Mouse (Mus musculus) hindbrain, embryonic 13.5 days (tissue): ENCODE data around the gene Hist1h1c. TPM values are rescaled to one million over a fixed set of nuclear protein-coding genes. Genes with fewer than 3 reads are reported as not detected.
A peak's percentile ranks its signal among the peaks of the same experiment; 100 is the strongest.
"Not testable (repeated sequence)": the region's sequence is repeated elsewhere in the genome, so short reads cannot be mapped to it uniquely, and the experiment has no call there.

ENCODE experiments used
- ATAC-seq: fragments of 200-750 bp; cut with Nextera tagmentation; 2 replicates; pipeline ENCODE4 v1.8.0; 2017; ENCODE audit warnings: moderate TSS enrichment; ENCODE audit not compliant: low FRiP score
- H3K27ac ChIP-seq: fragments of 300-500 bp; sonication (generic); 2 replicates; pipeline ENCODE4 v1.5.1; 2015; ENCODE audit warnings: inconsistent platforms, mild to moderate bottlenecking, moderate library complexity
- H3K27me3 ChIP-seq: fragments of 300-500 bp; sonication (generic); 2 replicates; pipeline ENCODE4 v1.6.1; 2015; ENCODE audit warnings: mild to moderate bottlenecking, inconsistent platforms
- H3K36me3 ChIP-seq: fragments of 300-500 bp; sonication (generic); 2 replicates; pipeline ENCODE4 v1.6.1; 2015; ENCODE audit warnings: mild to moderate bottlenecking, inconsistent platforms
- H3K4me1 ChIP-seq: fragments of 300-500 bp; sonication (generic); replicated peaks from 2 replicates; pipeline ENCODE4 v1.6.1; 2015; ENCODE audit warnings: inconsistent platforms
- H3K4me2 ChIP-seq: fragments of 300-500 bp; sonication (generic); 2 replicates; pipeline ENCODE4 v1.6.1; 2015; ENCODE audit warnings: inconsistent platforms, mild to moderate bottlenecking, moderate library complexity
- H3K4me3 ChIP-seq: fragments of 300-500 bp; sonication (generic); 2 replicates; pipeline ENCODE4 v1.5.1; 2015; ENCODE audit warnings: mild to moderate bottlenecking, inconsistent platforms
- H3K9ac ChIP-seq: fragments of 300-500 bp; sonication (generic); 2 replicates; pipeline ENCODE4 v1.6.1; 2015; ENCODE audit warnings: mild to moderate bottlenecking, inconsistent platforms
- H3K9me3 ChIP-seq: fragments of 300-500 bp; sonication (generic); 2 replicates; pipeline ENCODE4 v1.6.1; 2016; ENCODE audit warnings: inconsistent platforms
- WGBS: fragments of 180-500 bp; shearing (Covaris S2); methylation state at CpG from one replicate; pipeline ENCODE4 v1.1.7; 2015; 5-methylcytosine and 5-hydroxymethylcytosine counted together
- polyA plus RNA-seq: library from polyadenylated mRNA; unstranded; fragments of >200 nt; fragmentation: Nextera tagmentation; extraction: Ambion mirVana; gene quantifications from 2 replicates; pipeline ENCODE4 v1.2.1, GENCODE M21; 2015

Hist1h1c gene
- polyA plus RNA-seq, 1 experiment from 2014 or later = 9.7 TPM

- H3K9me3 ChIP-seq = no peaks in the 10 kb centered on the region
- peak; percentile 33; the same call in 1 of the 2 replicates for ATAC-seq
- peak overlapping the region; percentile 94 for H3K4me2 ChIP-seq
- H3K4me3 ChIP-seq = peak overlapping the region; percentile 53
- H3K27me3 ChIP-seq = no peaks in the 10 kb centered on the region
- 2% methylated on average over 22 of the region's 27 CpGs for WGBS
- H3K27ac ChIP-seq = peak overlapping the region; percentile 89
- H3K4me1 ChIP-seq = peaks cover 33% of the 10 kb centered on the region
- H3K9ac ChIP-seq = peak overlapping the region; percentile 71
- no peaks in the 10 kb centered on the region for H3K36me3 ChIP-seq
Measured at GRCm38 (mm10) chr13:23760240-23760971, 21.8 kb downstream of the Hist1h1c start.

DNA sequence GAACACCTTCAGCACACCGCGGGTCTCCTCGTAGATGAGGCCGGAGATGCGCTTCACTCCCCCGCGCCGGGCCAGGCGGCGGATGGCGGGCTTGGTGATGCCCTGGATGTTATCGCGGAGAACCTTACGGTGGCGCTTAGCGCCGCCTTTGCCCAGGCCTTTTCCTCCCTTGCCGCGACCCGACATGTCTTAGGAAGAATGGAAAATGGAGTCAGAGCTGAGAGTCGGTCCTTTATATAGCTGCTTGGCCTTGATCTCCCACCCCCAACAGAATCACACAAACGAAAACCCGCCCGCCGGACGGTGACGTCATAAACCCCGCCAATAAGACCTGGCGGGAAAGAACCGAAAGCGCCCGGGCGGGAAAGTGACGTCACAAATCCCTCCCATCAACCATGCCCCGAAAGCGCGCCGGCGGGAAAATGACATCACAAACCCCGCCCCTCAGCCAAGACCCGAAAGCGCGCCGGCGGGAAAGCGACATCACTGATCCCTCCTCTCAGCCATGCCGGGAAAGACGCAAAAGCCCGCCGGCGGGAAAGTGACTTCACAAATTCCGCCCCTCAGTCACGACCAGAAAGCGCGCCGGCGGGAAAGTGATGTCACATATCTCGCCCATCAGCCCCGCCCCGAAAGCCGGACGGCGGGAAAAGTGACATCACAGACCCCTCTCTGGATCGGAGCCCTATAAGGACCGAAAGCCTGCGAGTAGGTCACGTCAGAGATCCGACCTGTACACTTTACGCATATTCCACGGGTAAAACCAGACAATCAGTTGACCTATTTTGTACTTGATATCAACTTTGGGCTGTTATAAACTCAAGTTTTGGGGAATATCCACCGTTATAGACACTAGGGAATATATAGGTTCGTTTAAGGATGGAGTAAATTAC is 22.6 kb downstream of the Hist1h1c start, which contains the start of gene Hist1h4a:
Gene Hist1h4a, minus strand, starts transcription at position 259 of the 893 bp plus-strand sequence.
- WGBS = 0% methylated on average over 69 of the region's 72 CpGs

DNA sequence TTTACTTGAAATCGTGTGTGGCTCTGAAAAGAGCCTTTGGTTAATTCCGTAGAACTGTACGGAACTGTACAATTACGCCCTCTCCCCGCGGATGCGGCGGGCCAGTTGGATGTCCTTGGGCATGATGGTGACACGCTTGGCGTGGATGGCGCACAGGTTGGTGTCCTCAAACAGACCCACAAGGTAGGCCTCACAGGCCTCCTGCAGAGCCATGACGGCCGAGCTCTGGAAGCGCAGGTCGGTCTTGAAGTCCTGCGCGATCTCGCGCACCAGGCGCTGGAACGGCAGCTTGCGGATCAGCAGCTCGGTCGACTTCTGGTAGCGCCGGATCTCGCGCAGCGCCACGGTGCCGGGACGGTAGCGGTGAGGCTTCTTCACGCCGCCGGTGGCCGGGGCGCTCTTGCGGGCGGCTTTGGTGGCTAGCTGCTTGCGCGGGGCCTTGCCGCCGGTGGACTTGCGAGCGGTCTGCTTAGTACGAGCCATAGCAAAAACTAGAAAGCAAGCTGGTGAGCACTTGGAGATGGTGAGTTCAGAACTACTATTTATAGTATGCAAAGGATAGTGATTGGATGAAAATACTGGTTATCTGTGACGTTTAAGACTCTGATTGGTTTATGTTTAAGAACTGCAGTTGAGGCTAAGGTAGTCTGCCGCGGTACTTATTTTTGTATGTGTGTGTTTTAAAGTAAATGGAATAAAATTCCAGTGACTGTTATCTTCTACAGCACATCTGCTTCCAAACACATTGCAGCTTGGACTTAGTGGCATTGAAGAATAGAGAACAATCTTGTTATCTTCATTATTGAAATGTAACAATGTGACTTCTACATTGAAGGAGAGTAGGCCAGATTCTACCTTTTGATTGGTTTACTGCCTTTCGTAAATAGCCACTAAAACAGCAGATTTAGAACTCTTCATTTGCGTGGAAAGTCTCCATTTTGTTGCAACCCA is 23.5 kb downstream of the Hist1h1c start, which contains the start of gene Hist1h3a:
Gene Hist1h3a, minus strand, starts transcription at position 516 of the 951 bp plus-strand sequence.
- H3K9ac ChIP-seq = peak within 1 kb of the TSS; percentile 62
- H3K4me2 ChIP-seq = peak within 1 kb of the TSS; percentile 94
- H3K4me3 ChIP-seq = peak within 1 kb of the TSS; percentile 53
- peak; percentile 76 for ATAC-seq
- H3K36me3 ChIP-seq, H3K27me3 ChIP-seq, H3K9me3 ChIP-seq: not testable (repeated sequence)
- H3K27ac ChIP-seq = peak within 1 kb of the TSS; percentile 89
- peaks cover 33% of the 10 kb centered on the region for H3K4me1 ChIP-seq
- WGBS = under 1% methylated on average over 27 of the region's 52 CpGs

More for the DNA sequence above, 22.6 kb downstream of the Hist1h1c start, which contains the start of gene Hist1h4a:
- H3K36me3 ChIP-seq = no peaks in the 10 kb centered on the region
- peak within 1 kb of the TSS; percentile 71 for H3K9ac ChIP-seq
- H3K4me3 ChIP-seq = peak within 1 kb of the TSS; percentile 53
- peak within 1 kb of the TSS; percentile 94 for H3K4me2 ChIP-seq
- peaks cover 33% of the 10 kb centered on the region for H3K4me1 ChIP-seq
- H3K9me3 ChIP-seq = no peaks in the 10 kb centered on the region
- peak; percentile 84 for ATAC-seq
- H3K27me3 ChIP-seq = no peaks in the 10 kb centered on the region
- peak within 1 kb of the TSS; percentile 89 for H3K27ac ChIP-seq

DNA sequence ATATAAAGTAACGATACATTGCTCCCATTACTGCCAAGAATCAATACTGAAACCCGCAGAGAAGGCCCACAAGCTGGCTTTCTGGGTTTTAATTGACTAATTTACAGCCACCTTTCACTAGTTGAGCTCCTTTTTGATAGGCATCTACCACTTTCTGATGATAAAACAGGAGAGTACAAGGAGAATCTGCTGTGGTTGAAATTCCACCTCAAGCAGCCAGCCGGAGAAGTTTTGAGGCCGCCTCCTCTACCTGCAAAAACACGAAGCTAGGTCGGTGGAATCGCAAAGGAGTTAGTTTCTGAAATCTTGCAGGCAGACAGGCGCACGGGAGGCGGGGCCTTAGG is 24.6 kb downstream of the Hist1h1c start:
- 0% methylated on average over 10 of the region's 10 CpGs for whole genome bisulfite sequencing
- no peak overlapping the region; the same call in 1 of the 2 replicates for H3K9ac ChIP-seq
- H3K4me2 ChIP-seq = peak overlapping the region; percentile 94
- no peaks in the 10 kb centered on the region for H3K9me3 ChIP-seq
- peak overlapping the region; percentile 89 for H3K27ac ChIP-seq
- H3K27me3 ChIP-seq = no peaks in the 10 kb centered on the region
- H3K4me3 ChIP-seq = peak overlapping the region; percentile 53
- H3K4me1 ChIP-seq = peaks cover 28% of the 10 kb centered on the region
- no peaks in the 10 kb centered on the region for H3K36me3 ChIP-seq
- ATAC-seq = no peak

DNA sequence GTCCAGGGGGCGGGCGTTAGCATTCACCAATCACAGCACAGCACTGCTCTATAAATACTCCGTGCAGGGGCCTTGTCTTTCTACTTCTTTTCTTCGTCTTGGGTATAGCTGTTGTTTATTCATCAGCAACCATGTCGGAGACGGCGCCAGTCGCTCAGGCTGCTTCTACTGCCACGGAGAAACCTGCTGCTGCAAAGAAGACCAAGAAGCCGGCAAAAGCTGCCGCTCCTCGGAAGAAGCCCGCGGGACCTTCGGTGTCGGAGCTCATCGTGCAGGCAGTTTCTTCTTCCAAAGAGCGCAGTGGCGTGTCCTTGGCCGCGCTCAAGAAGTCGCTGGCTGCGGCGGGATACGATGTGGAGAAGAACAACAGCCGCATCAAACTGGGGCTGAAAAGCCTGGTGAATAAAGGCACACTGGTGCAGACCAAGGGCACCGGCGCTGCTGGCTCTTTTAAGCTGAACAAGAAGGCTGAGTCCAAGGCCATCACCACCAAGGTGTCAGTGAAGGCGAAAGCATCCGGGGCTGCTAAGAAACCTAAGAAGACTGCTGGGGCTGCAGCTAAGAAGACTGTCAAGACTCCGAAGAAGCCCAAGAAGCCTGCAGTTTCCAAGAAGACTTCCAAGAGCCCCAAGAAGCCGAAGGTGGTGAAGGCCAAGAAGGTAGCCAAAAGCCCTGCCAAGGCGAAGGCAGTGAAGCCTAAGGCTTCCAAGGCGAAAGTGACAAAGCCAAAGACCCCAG is 25.1 kb downstream of the Hist1h1c start, which contains the start of gene Hist1h1a:
Gene Hist1h1a, plus strand, starts transcription at position 81 of the 738 bp plus-strand sequence.
- no peaks in the 10 kb centered on the region for H3K36me3 ChIP-seq
- no peaks in the 10 kb centered on the region for H3K9me3 ChIP-seq
- H3K27ac ChIP-seq = peak within 1 kb of the TSS; percentile 89
- peak within 1 kb of the TSS; percentile 94 for H3K4me2 ChIP-seq
- WGBS = 3% methylated on average over 34 of the region's 34 CpGs
- H3K9ac ChIP-seq = peak within 1 kb of the TSS; percentile 79
- peak; percentile 69 for ATAC-seq
- H3K4me1 ChIP-seq = peaks cover 28% of the 10 kb centered on the region
- no peaks in the 10 kb centered on the region for H3K27me3 ChIP-seq
- H3K4me3 ChIP-seq = peak within 1 kb of the TSS; percentile 53

DNA sequence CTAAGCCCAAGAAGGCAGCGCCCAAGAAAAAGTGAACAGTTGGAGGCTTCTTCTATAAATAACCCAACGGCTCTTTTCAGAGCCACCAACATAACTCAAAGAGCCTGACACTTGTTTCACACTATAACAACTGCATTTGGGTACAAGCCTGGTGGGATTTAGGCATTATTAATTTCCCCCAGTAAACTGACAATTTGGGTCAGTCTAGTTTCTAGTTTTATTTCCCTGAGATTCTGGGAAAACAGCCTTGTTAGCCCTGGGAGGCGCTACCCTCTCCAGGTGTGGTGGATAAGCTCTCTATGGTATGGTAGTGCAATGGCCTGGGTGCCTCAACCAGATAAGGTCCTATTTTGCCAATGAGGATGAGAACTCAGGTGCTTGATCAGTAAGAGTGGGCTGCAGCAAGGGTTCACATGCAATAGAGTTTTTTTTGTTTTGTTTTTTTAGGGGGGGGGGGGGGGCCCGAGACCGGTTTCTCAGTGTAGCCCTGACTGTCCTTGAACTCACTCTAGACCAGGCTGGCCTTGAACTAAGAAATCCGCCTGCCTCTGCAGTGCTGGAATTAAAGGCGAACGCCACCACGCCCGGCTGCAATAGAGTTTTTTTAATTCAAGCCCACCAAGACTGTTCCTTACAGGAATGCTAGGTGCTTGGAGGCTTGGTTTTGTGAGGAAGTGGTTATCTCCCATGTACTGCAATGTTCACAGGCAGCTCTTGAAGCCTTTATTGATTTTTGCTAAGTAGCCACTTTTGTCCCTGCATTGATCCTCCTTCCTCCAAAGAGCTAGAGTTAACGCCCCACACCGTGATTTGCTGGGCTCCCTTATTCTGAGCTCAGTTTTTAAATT is 25.9 kb downstream of the Hist1h1c start:
- 36% methylated on average over 12 of the region's 12 CpGs for WGBS
- Histone ChIP-seq H3K4me1 (peaks cover 28% of the 10 kb centered on the region), H3K36me3 (no peaks in the 10 kb centered on the region), H3K27ac (peak overlapping the region; percentile 89; the same call in 1 of the 2 replicates), H3K4me2 (peak overlapping the region; percentile 94), H3K9me3 (no peaks in the 10 kb centered on the region), H3K9ac (peak overlapping the region; percentile 79), H3K4me3 (peak overlapping the region; percentile 53), H3K27me3 (no peaks in the 10 kb centered on the region)
- ATAC-seq = no peak

DNA sequence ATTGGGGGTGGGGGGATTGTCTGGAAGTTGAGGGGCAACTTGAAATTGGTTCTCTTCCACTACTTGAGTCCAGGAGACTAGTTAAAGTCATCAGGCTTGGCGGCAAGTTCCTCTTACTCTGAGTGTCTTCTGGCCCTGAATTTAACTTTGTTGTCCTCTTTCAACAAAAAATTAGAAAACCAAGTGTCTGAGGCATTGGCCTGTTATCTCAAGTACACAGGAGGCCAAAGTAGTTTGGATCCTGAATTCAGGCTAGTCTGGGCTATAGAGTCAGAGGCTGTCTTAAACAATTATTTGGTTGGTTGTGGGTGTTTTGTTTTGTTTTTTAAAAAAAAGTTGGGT is 26.5 kb downstream of the Hist1h1c start:
- Histone ChIP-seq H3K36me3 (no peaks in the 10 kb centered on the region), H3K27me3 (no peaks in the 10 kb centered on the region), H3K4me2 (no peak overlapping the region), H3K27ac (no peak overlapping the region), H3K9me3 (no peaks in the 10 kb centered on the region), H3K9ac (no peak overlapping the region), H3K4me3 (no peak overlapping the region), H3K4me1 (peaks cover 25% of the 10 kb centered on the region)
- 65% methylated on average over 1 of the region's 1 CpGs for WGBS
- ATAC-seq = no peak

DNA sequence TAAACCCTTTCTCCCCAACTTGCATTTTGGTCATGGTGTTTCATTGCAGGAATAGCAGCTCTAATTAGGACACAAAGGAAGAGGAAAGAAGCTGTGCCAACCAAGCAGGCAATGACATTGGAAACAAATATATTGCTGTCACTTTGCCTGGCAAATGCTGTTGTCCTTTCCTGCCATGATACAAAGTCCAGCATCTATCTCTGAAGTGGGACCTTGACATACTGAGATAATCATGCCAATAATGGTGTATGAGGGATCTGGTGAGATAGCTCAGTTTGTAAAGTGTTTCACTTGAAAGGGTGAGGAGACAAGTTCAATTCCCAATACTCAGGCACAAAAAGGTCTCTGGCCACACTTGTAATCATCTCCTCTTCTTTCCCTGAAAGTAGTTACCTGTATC is 28.2 kb downstream of the Hist1h1c start:
- Histone ChIP-seq H3K4me3 (no peak overlapping the region), H3K27ac (no peak overlapping the region), H3K9me3 (no peaks in the 10 kb centered on the region), H3K27me3 (no peaks in the 10 kb centered on the region), H3K4me1 (peaks cover 15% of the 10 kb centered on the region), H3K36me3 (no peaks in the 10 kb centered on the region), H3K9ac (no peak overlapping the region), H3K4me2 (no peak overlapping the region)
- ATAC-seq = no peak

DNA sequence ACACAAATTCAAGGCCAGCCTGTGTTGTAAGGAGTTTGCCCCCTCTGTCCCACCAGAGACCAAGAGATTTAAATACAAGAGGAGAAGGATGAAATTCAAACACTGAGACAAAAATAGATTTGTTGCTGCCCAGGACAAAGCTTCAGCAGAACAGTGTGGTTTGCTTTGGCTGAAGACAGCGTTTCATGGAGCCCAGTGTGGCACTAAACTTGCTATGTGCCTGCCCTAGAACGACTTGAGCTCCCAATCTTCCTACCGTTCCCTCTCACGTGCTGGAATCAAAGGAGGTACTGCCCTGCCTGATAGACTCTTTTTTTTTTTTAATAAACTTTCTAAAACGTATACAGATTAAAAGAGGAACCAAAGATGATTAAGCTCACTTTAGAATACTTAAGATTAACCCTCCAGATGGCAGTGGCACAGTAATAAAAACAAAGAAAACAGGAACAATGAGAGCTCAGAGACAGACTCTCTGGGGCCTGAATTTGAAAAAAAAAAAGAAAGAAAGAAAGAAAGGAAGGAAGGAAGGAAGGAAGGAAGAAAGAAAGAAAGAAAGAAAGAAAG is 30.3 kb downstream of the Hist1h1c start:
- WGBS = 57% methylated on average over 5 of the region's 5 CpGs

DNA sequence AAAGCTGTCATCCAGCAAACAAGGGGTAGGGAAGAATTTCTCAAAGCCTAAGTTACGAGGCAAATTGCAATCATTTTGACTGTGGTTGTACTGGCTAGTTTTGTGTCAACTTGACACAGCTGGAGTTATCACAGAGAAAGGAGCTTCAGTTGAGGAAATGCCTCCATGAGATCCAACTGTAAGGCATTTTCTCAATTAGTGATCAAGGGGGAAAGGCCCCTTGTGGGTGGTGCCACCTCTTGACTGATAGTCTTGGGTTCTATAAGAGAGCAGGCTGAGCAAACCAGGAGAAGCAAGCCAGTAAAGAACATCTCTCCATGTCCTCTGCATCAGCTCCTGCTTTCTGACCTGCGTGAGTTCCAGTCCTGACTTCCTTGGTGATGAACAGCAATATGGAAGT is 31.0 kb downstream of the Hist1h1c start, which contains the start of gene Trim38:
Gene Trim38, plus strand, starts transcription at position 301 of the 400 bp plus-strand sequence.
- H3K27me3 ChIP-seq, H3K4me1 ChIP-seq, H3K9me3 ChIP-seq, H3K4me3 ChIP-seq, ATAC-seq, H3K9ac ChIP-seq, H3K4me2 ChIP-seq, H3K27ac ChIP-seq, H3K36me3 ChIP-seq: not testable (repeated sequence)
- 93% methylated on average over 2 of the region's 2 CpGs for WGBS

More for the DNA sequence above, 30.3 kb downstream of the Hist1h1c start:
- no peaks in the 10 kb centered on the region for H3K9me3 ChIP-seq
- no peak overlapping the region for H3K9ac ChIP-seq
- no peak overlapping the region for H3K4me3 ChIP-seq
- no peaks in the 10 kb centered on the region for H3K36me3 ChIP-seq
- no peak for ATAC-seq
- H3K4me1 ChIP-seq = peaks cover 10% of the 10 kb centered on the region
- H3K27me3 ChIP-seq = no peaks in the 10 kb centered on the region
- H3K4me2 ChIP-seq = no peak overlapping the region
- H3K27ac ChIP-seq = no peak overlapping the region
